Mouse (Mus musculus) frontal cortex, postnatal 10 days (tissue): Measurements from ENCODE around the gene Slc25a13.

Experiments used
- DNase-seq, 2 experiments: peaks; one replicate each; pipeline ENCODE4 v3.0.0; 2022; ENCODE audit warnings: low spot score in 2 of 2, mixed read lengths in 1 of 2

Gene Slc25a13

DNA sequence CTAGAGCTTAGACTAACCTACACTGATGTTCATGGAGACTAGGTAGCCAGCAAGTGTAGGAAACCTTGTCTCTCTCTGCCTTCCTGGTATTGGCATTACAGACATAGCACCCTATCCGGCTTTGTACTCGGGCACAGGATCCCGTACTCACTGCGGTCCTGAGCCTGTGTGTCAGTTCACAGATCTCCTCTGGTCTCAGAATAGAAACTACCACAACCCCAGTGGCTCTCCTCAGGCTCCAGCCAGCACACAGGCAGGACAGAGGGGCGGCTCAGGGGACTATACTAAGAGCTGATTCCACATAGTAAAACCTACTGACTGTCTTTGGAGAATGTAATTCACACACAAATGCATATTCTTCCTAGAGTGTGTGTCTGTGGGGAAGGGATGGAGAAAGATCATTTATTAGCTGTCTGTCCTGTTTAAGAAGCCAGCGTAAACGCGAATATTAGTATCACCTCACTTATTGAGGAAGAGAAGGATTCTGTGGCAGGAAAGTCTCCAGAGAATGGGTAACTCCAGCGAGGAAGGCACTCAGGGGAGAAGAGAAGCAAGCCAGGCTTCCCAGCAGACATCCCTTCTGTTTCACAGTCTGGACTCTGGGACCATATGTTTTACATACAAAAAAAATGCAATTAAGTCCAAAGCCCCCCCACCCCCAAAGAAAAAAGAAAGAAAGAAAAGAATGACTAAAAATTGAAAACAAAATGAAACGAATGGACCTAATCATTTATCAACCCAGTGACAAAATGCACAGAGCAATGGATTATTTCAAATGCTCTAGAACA is 49.4 kb downstream of the Slc25a13 start:
- no peak for DNase-seq

DNA sequence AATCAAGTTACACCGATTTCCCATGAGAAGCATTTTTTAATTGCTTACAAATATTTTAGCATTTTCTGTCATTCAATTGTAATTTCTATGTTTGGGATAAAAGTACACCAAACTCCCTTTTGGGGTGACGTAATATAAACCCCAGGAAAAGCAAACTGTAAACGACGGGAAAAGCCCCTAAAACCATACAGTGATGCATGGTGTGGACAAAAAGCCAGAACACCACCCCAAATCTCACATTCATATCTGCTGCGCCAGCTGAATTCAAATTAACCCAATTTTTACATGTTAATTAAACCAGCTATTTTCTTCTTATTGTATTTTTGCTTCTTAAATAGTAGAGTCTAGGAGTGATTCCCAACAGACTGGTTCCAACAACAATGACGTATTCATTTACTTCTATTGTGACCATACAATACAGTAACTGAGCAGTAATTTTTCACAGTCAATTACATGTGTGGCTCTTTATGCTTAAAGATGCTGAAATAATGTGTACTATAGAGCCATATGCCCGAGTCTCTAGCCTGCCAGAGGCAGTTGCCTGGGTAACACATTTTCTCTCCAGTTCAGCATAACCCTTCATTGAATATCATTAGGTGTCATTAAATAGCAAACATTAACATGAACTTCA is 53.9 kb downstream of the Slc25a13 start:
- no peak for DNase-seq

DNA sequence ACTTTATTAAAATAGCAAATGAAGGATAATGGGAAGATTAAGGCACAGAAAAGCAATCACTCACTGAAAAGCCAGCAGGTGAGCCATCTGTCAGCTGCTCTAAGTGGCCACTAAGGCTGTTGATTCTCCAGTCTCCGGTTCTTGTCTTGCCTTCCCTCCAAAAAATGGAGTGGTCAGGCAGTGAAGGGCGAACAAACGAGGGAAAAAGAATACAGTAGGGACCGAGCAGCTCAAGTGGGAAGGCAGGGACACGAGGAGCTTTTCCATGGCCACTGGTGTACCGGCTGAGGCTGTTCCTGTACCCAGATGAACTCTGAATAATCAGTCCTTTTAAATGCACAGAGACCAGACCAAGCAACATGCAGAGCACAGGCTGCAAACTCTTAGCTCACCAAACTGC is 54.8 kb downstream of the Slc25a13 start:
- no peak for DNase-seq

DNA sequence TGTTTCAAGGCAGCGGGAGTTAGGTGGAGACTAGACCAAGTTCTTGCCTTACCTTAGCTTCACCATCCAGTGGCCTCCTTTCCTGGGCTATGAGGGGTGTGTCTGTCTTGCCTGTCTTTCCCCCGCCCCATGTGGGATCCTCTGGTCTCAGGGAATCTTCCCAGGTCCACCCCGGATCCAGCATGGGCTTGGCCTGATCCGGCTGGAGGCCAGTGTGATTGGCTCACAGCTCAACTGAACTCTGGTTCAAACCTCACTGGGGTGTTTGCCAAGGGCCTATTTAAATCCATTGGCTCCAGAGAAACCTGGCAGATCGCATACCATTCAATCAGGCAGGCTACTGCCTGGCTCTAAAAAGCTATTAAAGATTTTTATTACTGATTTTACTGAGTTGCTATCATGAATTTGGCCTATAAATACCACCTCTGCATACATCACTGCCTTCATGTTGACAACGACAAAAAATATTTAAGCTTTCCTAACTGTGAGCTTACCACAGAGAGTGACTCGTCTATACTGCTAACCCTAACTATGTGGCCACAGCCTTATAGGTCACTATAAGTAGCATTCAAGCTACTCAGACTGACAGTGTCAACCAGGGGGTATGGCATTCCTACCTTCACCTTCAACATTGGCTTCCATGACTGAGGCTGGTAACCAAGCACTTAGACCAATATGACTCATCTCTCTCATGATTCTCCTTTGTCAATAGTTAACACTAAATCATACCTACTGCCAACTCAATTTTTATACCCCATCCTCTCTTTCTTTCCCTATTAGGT is 56.1 kb downstream of the Slc25a13 start:
- DNase-seq, result no peak

DNA sequence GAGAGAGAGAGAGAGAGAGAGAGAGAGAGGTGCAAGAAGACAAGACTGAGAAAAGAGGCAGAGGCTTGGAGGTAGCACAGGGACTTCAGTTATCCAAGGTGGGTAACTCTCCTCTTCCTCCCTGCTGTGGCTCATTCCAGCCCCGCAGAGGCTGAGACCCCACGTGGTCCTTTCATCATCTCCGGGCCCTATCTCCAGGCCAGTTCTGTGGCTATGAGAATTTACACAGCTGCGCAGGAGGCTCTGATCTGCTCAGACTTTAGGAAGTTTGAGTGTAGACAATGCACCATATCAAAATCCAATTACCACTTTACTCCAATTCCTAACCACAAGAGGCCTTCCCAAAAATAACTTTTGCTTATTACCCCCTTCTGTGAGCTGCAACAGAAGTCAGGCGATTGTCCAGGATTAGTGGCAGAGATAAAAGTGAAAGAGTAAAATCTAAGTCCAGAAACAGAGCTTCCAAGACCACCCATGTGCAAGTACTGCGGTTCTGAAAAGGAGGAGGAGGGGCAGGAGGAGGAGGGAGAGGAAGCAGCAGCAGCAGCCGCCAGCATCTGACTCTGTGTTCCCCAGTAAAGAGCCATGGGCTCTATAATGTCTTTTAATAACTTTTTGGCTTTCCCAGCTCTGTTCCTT is 57.6 kb downstream of the Slc25a13 start:
- DNase-seq, result no peak

DNA sequence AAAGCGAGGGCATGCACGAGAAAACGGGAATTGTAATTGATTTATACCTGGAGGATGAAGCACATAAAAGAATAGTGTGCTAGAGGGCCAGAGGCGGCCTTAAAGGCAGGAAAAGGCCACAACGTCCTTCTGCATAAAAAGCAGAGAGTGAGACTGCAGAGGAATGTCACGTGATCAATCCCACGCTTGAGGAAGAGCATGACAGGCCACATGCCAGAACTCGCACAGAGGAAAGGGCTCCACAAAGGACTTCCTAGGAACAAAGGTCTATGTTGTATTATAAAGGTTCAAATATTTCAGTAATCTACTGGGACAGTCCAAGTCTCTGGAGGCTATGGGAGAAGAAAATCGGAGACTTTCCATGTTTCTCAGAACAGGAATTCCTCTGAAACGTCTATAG is 63.5 kb downstream of the Slc25a13 start:
- DNase-seq, result no peak

DNA sequence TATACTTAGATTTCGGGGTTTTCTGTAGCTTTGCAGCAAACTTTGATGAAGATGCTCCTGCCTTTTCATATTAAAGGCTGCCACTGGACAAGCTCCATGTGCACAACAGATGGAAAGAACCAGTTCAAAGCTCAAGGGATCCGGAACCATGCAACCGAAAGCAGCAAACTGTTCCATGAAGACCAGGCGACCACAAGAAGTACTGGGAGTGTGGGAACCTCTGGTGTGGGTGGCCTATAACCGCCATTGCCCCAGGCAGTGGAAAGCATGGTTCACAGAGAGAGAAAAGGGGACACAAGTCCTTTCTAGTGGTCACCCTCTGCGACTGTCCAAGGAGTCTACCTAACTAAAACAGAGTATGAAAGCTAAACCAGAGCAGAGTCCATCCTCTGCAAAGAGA is 66.2 kb downstream of the Slc25a13 start:
- no peak for DNase-seq

DNA sequence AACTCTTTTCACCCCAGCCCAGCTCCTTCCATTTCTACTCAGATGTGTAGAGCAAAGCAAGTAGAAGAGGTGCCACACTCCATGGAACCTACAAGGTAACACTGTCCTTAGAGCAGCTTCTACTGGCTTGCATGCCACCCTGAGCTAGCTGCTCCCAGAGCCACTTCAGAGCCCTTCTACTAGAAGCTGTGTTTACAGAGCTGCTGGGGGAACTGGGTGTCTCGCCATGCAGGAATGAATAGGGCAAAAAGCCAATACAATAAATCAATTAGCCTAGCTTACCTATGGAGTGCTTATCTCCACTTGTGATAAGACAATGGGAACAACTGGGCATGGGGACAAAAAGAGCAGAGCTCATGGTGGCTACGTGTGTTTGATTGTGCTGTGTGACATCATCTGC is 67.2 kb downstream of the Slc25a13 start:
- DNase-seq, result no peak

DNA sequence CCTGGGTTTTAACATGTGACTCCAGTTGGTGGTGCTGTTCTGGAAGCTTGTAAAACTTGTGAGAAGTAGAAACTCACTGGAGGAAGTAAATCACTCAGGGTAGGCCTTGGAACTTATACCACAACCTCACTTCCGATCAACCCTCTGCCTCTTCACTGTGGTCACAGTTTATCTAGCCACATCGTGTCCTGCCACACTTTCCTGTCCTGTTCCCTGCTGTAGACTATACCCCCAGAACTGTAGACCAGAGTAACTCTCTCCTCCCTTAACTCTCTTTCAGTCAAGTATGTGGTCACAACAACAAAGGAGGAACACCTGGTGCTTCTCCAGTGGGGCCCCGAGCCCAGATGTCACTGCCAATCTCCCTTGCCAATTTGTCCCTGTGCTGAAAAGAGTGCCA is 67.6 kb downstream of the Slc25a13 start:
- DNase-seq, result no peak

DNA sequence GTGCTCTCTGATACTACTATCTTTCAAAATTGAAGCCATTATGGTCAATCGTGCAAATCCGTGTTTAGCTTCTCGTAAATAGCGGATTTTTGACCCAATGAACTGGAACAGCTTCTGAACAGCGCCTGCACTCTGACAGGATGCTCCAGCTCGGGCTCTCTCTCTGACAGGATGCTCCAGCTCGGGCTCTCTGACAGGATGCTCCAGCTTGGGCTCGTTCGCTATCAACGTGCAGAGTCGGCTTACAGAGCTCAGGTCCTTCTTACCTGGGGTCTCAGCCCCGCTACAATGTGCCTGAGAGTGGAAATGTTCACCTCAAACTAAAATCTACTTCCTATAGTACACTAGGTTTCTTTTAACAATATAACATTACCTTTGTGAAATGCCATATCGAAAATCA is 71.6 kb downstream of the Slc25a13 start:
- DNase-seq, result no peak

DNA sequence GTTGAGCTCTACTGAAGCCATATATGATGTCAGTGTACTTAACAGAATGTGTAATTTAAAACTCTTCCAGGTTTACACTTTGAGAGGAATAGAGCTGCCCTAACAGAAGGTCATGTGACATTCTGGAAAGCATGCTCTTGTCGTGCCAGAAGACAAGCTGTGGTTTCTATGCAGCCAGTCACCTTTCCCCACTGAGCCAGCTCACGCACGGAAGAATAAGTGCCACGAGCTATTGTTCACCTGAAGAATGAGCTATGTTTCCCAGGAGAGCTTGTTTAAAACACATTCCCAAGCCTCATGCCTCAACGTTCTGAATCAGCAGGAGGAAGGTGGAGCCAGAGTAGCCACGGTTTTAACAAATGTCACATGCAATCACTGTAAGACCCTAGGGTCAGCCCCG is 73.4 kb downstream of the Slc25a13 start:
- no peak for DNase-seq

DNA sequence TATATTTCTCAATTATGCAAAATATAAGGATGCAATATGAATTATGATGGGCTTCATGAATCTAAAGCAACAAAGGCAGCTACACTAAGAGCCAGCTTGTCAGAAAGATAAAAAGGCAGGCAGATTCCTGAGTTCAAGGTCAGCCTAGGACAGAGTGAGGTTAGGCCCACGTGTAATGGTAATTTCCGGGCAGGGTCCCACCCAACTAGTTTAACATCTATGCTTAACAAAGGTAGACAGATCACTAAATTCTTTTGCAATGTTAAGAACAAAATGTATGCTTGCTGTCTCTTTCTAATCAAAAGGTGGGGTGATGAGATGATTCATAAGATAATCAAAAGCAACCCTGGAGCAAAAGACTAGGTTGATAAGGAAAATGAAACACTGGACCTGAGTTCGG is 76.6 kb downstream of the Slc25a13 start:
- no peak for DNase-seq

DNA sequence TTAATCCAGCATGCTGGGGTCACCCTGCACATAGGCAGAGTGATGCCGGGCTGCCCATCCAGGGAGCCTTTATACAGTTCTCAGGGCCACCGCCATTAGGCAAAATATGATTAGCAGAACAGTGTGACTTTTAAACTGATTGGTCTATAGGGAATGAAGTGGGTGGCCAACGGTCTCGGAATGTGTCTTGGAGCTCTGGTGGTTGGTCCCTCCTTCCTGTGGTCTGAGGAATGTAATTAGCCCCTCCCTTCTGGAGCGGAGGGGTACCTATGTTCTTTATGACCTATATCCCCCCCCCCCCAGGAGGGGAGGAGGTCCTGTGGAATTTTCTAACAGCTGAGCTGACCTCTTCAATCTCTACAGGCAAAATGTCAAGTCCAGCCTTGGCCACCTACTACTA is 77.9 kb downstream of the Slc25a13 start:
- DNase-seq, result no peak

DNA sequence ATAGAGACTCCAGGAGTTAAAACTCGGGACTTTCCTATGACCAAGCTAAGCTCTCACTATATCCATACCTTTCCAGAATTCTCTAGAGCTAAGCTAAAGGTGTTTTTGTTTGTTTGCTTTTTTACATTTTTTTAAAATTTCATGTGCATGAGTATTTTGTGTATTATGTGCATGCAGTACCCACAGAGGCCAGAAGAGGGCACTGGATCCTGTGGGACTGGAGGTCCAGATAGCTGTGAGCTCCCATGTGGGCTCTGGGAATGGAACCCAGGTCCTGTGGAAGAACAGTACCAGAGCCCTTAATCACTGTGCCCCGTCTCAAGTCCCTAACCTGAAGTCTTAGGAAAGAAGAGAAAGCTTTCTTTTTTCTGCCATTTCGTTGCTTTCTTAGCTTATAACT is 80.2 kb downstream of the Slc25a13 start:
- no peak for DNase-seq

DNA sequence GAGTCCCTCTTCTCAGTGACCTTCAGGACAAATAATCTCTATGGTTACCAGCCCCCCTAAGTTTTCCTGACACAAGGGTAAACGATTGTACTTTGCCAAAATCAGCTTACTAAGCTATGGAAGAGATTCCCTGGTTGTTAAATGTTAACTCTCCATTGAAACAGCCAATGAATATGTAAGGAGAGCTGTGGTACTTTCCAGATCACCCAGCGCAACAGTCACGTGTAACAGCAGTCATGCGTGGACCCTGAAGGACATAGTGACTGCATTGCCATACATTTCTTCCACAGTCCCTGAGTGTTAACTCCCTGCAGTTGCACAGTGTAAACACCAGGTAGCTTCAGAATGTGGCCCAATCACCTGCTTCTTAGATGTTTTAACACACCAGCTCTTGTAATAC is 82.0 kb downstream of the Slc25a13 start:
- DNase-seq, result no peak

DNA sequence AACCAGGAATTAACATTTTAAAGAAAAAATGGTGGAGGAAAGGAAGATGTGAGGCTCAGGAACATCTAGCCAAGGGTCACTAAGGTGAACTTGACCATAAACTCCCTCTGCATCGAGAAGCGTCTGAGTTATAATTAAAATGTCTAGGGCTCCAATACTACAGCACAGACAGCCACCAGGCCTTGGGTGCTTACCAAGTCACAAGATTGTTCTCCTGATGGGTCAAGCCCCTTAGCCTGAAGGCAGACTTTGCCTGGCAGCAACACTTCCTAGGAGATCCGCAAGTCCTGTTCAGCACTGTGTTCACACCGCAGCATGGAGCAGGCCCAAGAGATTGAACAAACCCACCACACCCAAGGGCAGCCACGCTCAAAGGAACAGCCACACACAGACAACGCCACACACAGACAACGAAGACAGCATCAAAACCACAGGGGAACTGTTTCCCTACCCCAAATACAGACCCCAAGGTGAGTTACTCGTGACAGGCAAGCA is 83.4 kb downstream of the Slc25a13 start:
- DNase-seq, result no peak

DNA sequence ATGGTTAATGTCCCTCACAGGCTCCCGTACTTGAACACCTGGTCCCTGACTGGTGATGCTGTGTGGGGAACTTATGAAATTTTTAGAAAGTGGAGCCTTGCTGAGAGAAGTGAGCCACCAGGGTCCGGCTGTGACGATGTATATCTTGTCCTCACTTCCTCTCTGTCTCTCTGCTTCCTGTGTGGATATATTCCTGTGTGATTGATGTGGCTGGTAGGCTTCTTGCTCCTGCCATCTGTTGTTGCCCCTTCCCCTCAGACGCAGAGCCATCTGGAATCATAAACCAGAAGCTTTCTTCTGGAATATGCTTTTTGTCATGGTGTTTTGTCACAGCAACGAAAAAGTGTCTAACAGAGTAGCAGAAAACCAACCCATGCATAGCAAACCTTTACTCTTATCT is 84.9 kb downstream of the Slc25a13 start:
- no peak for DNase-seq

DNA sequence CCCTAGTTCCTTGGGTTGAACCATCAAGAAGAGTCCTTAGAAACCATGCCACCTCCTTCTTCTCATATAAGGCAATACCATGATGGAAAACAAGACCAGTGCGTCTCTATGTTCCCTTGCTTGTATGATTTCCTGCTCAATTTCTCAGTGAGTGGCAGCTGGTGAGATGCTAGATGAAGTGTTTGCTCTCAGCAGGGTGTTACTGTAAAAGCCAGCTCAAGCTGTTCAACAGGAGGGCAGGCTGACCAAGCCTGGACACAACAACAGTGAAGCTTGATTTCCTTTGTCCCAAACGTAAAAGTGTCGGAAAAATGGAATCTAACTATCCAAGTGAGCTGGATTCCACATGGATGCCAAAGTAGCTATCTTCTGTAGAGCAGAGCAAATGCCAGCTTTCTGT is 91.4 kb downstream of the Slc25a13 start:
- DNase-seq, result no peak

DNA sequence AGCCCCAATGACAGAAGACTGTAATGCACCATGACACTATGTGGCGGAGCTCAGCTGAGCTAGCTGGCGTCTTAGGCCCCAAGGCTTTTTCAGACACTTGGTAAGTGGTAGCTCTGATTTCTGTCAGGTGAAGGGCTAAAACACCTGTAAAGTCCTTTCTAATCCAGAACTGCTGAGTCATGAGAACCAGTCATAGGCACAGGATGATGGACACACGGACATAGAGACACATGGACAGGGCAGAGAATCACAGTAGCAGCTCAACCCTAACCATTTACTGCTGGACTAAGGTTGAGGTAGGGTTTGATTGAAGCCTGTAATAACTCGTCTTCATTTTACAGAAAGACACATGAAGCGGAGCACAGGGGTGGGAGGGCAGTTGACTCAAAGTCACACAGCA is 95.1 kb downstream of the Slc25a13 start:
- DNase-seq, result no peak

DNA sequence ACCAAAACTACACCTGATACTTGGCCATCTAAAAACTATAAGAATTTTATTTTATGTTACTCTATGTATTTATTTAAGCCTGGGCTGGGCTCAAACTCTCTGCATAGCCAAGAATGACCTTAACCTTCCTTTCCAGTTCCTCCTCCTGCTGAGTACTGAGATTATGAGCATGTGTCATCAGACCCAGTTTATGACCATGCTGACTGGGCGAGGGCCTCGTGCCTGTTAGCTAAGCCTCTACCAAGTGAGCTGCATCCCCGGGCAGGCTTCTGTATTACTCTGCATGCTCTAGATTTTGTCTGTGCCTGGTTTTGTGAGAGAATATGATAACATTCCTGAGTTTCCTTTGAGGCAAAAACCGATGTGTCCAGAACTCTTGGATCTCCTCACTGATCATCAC is 96.1 kb downstream of the Slc25a13 start:
- DNase-seq, result no peak

DNA sequence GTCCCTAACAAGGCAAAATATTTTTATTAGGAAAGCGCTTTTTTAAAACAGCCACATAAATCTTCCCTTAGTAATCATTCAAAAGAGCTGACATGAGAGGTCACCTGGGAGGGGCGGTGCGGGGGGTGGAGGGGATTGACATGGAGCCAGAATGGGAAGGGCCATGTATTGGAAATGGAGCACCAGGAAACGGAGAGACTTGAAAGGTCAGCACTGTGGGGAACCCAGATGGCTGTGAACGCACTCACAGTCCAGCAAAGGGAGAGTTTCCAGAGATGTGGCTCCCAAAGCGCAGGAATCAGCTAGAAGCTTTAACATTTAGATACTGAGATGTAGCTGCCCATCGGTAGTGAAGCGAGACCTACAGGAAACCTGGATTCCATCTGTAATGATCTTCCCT is 101.2 kb downstream of the Slc25a13 start:
- DNase-seq, result no peak

DNA sequence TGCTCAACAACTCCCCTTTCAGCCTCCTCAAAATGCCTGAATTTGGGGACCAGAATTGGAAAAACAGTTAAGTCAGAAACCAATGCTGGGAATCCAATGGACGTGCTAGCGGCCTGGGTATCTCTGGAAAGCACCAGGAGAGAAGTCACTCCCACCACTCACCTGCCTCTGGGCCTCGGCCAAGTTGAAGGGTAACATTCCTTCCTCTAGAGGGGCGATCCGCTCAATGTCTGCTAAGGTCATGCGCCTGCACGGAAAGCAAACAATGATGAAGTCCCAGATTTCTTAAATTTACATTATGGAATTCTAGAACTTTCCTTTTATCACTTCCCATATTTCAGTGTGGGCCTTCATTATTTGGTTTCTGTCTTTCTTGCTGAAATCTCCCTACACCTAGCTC is 103.2 kb downstream of the Slc25a13 start:
- DNase-seq, result no peak
